Mouse (Mus musculus): ENCODE data around the gene Ppp1r12a. TPM values are rescaled to one million over a fixed set of nuclear protein-coding genes. Genes with fewer than 3 reads are reported as not detected.

Ppp1r12a gene
- total and polyA plus RNA-seq, 2 experiments from 2014 or later, result 51.6 to 92.3 TPM

DNA sequence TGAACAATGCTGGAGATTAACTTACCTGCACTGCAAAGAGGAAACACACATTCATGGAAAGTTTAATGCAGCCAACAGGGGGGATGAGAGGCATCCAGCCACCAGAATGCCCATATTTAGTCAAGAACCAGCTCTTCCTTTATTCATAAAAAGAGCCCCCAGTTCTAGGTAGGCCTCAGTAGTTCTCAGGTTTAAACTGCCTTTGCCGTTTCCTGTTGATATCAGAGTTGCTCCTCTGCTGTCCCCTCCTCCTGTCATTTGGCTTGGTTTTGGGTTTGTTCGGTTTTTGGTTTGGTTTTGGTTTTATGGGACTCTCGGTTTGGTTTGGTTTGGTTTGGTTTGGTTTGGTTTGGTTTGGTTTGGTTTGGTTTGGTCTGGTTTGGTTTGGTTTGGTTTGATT, 32.8 kb upstream of the Ppp1r12a start:
- no peak overlapping the region for H3K27ac ChIP-seq (ENCODE audit: low read depth, low read length)
- no peaks in the 10 kb centered on the region for H3K36me3 ChIP-seq (ENCODE audit: insufficient read depth)
- no peaks in the 10 kb centered on the region for H3K9me3 ChIP-seq (ENCODE audit: low read length)
- WGBS, result 90% methylated on average over 3 of the region's 3 CpGs
- ATAC-seq (no peak), DNase-seq (no peak)
- no peaks in the 10 kb centered on the region for H3K27me3 ChIP-seq (ENCODE audit: insufficient read depth, low read length)
- no peak overlapping the region for H3K9ac ChIP-seq
- TF ChIP-seq CTCF (IDR thresholded peaks at IDR 0.05; ENCODE audit: low read depth), result no peak
- no peaks in the 10 kb centered on the region for H3K4me1 ChIP-seq (ENCODE audit: insufficient read depth)
- no peak overlapping the region for H3K4me3 ChIP-seq (ENCODE audit: low read depth, low read length)
- H3K4me2 ChIP-seq (ENCODE audit: low read depth), result no peak overlapping the region

- H3K9ac ChIP-seq, result no peak overlapping the region
- no peak for DNase-seq
- H3K4me3 ChIP-seq (ENCODE audit: low read depth, low read length), result no peak overlapping the region
- H3K27me3 ChIP-seq (ENCODE audit: insufficient read depth, low read length), result no peaks in the 10 kb centered on the region
- no peaks in the 10 kb centered on the region for H3K9me3 ChIP-seq (ENCODE audit: low read length)
- TF ChIP-seq CTCF (IDR thresholded peaks at IDR 0.05; ENCODE audit: low read depth), result no peak
- no peaks in the 10 kb centered on the region for H3K36me3 ChIP-seq (ENCODE audit: insufficient read depth)
- H3K4me2 ChIP-seq (ENCODE audit: low read depth), result no peak overlapping the region
- no peak overlapping the region for H3K27ac ChIP-seq (ENCODE audit: low read depth, low read length)
- WGBS, result 69% methylated on average over 6 of the region's 6 CpGs
- H3K4me1 ChIP-seq (ENCODE audit: insufficient read depth), result no peaks in the 10 kb centered on the region
- no peak for ATAC-seq
Observed at GRCm38 (mm10) chr10:108131858-108132257, 30.1 kb upstream of the Ppp1r12a start.

- H3K4me3 ChIP-seq (ENCODE audit: low read depth, low read length), result peak overlapping the region; percentile 7; the same call in 1 of the 2 replicates
Observed at GRCm38 (mm10) chr10:108133253-108133652, 28.7 kb upstream of the Ppp1r12a start.

DNA sequence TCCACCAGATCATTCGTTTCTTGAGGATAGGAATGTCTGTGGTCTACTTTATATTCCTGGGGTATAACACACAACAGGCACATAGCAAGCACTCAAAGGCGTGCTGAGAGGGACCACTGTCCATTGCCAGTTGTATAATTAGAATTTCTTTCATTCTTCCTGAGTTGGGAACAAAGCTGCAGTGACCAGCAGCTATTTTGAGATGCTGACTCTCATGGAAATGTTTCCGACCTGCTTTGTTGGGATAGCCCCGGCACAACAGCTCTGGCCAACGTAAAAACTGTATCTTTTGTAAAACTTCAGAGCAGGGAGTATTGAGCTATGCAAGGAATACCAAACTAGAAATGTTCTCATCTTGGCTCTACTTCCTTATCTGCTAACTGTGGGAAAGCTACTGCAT, 28.2 kb upstream of the Ppp1r12a start:
- H3K27me3 ChIP-seq (ENCODE audit: insufficient read depth, low read length), result no peaks in the 10 kb centered on the region
- H3K4me1 ChIP-seq (ENCODE audit: insufficient read depth), result no peaks in the 10 kb centered on the region
- ATAC-seq, result peak; percentile 88
- H3K27ac ChIP-seq (ENCODE audit: low read depth, low read length), result peak overlapping the region; percentile 70
- no peak for DNase-seq
- 28% methylated on average over 5 of the region's 5 CpGs for WGBS
- 0 out of 2 replicates have a peak overlapping the region, but pooled peaks have one; percentile 7 for H3K4me3 ChIP-seq (ENCODE audit: low read depth, low read length)
- H3K9me3 ChIP-seq (ENCODE audit: low read length), result no peaks in the 10 kb centered on the region
- no peak for TF ChIP-seq CTCF (IDR thresholded peaks at IDR 0.05; ENCODE audit: low read depth)
- no peak overlapping the region for H3K9ac ChIP-seq
- no peaks in the 10 kb centered on the region for H3K36me3 ChIP-seq (ENCODE audit: insufficient read depth)
- peak overlapping the region; percentile 29 for H3K4me2 ChIP-seq (ENCODE audit: low read depth)

More at GRCm38 (mm10) chr10:108133253-108133652, 28.7 kb upstream of the Ppp1r12a start:
- Histone ChIP-seq H3K9me3 (ENCODE audit: low read length) (no peaks in the 10 kb centered on the region), H3K27me3 (ENCODE audit: insufficient read depth, low read length) (no peaks in the 10 kb centered on the region), H3K4me1 (ENCODE audit: insufficient read depth) (no peaks in the 10 kb centered on the region), H3K27ac (ENCODE audit: low read depth, low read length) (peak overlapping the region; percentile 70), H3K9ac (no peak overlapping the region), H3K36me3 (ENCODE audit: insufficient read depth) (no peaks in the 10 kb centered on the region), H3K4me2 (ENCODE audit: low read depth) (peak overlapping the region; percentile 29)
- WGBS, result 35% methylated on average over 6 of the region's 6 CpGs
- DNase-seq (peak; percentile 59), ATAC-seq (peak; percentile 85)
- TF ChIP-seq CTCF (IDR thresholded peaks at IDR 0.05; ENCODE audit: low read depth), result no peak

DNA sequence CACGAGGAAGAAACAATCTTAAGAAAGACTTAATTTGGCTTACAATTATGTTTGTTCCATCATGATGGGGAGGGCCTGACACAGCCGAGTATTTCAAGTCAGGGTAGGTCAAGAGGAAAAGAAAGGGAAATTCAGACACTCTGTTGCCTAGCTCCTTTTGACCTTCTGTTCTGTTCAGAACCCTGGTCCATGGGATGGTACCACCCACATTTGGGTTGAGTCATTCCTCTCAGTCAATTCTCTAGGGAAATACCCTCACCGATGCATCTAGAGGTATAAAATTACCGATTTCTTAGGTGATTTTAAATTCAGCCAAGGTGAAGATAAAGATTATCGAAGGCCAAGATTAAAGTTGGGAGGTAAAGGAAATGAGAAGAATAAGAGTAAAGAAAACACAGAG, 23.6 kb upstream of the Ppp1r12a start:
- H3K36me3 ChIP-seq (ENCODE audit: insufficient read depth), result no peaks in the 10 kb centered on the region
- no peaks in the 10 kb centered on the region for H3K9me3 ChIP-seq (ENCODE audit: low read length)
- no peaks in the 10 kb centered on the region for H3K4me1 ChIP-seq (ENCODE audit: insufficient read depth)
- WGBS, result 89% methylated on average over 5 of the region's 5 CpGs
- no peak for TF ChIP-seq CTCF (IDR thresholded peaks at IDR 0.05; ENCODE audit: low read depth)
- H3K4me2 ChIP-seq (ENCODE audit: low read depth), result no peak overlapping the region
- no peaks in the 10 kb centered on the region for H3K27me3 ChIP-seq (ENCODE audit: insufficient read depth, low read length)
- no peak overlapping the region for H3K4me3 ChIP-seq (ENCODE audit: low read depth, low read length)
- ATAC-seq (no peak), DNase-seq (no peak)
- H3K27ac ChIP-seq (ENCODE audit: low read depth, low read length), result no peak overlapping the region
- no peak overlapping the region for H3K9ac ChIP-seq

DNA sequence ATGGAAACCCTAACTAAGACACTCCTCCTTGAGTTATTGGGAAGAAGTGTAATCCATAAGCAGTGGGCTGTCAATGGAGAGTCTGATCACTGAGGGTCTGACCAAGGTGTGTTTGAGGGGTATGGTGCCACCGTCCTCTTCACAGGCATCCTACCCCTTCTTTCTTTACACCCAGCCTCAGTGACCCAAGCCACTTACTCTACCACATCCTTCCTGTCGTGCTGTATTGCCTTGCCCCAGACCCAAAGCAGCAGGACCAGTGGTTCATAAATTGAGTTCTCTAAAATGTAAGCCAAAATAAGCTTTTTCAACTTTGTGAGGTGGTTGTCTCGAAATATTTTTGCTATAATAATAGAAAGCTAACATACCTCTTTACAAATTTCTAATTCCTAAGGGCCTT, 22.2 kb upstream of the Ppp1r12a start:
- H3K36me3 ChIP-seq (ENCODE audit: insufficient read depth), result no peaks in the 10 kb centered on the region
- no peak overlapping the region for H3K4me2 ChIP-seq (ENCODE audit: low read depth)
- no peak overlapping the region for H3K9ac ChIP-seq
- DNase-seq (no peak), ATAC-seq (no peak)
- TF ChIP-seq CTCF (IDR thresholded peaks at IDR 0.05; ENCODE audit: low read depth), result no peak
- no peak overlapping the region for H3K27ac ChIP-seq (ENCODE audit: low read depth, low read length)
- H3K27me3 ChIP-seq (ENCODE audit: insufficient read depth, low read length), result no peaks in the 10 kb centered on the region
- 78% methylated on average over 3 of the region's 3 CpGs for WGBS
- H3K4me1 ChIP-seq (ENCODE audit: insufficient read depth), result no peaks in the 10 kb centered on the region
- no peaks in the 10 kb centered on the region for H3K9me3 ChIP-seq (ENCODE audit: low read length)
- H3K4me3 ChIP-seq (ENCODE audit: low read depth, low read length), result no peak overlapping the region

DNA sequence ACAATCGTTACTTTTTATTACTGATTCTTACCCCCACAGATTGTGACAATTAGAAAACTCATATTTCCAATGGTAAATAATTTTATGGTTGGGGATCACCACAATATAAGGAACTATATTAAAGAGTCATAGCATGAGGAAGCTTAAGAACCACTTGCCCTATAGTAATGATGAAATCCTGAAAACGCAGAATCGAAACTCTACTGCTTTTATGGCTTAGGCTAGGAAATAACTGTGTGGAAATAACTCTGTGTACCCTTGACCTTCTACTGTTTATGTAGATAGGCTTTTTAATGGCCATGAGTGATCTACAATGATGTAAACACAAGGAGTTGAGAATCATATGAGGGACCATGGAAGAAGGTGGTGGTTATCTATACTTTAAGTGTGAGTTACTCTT, 21.3 kb upstream of the Ppp1r12a start:
- H3K9me3 ChIP-seq (ENCODE audit: low read length), result no peaks in the 10 kb centered on the region
- no peak overlapping the region for H3K27ac ChIP-seq (ENCODE audit: low read depth, low read length)
- H3K9ac ChIP-seq, result no peak overlapping the region
- no peaks in the 10 kb centered on the region for H3K4me1 ChIP-seq (ENCODE audit: insufficient read depth)
- H3K4me2 ChIP-seq (ENCODE audit: low read depth), result no peak overlapping the region
- H3K4me3 ChIP-seq (ENCODE audit: low read depth, low read length), result no peak overlapping the region
- H3K27me3 ChIP-seq (ENCODE audit: insufficient read depth, low read length), result no peaks in the 10 kb centered on the region
- 95% methylated on average over 3 of the region's 3 CpGs for WGBS
- no peak for TF ChIP-seq CTCF (IDR thresholded peaks at IDR 0.05; ENCODE audit: low read depth)
- DNase-seq, result no peak
- H3K36me3 ChIP-seq (ENCODE audit: insufficient read depth), result no peaks in the 10 kb centered on the region
- no peak for ATAC-seq
